Mouse (Mus musculus): ENCODE measurements around the gene Mrps15.

Gene Mrps15

GRCm38 (mm10) chr4:126104261-126105075 lies 57.7 kb downstream of the Mrps15 start:
- in situ Hi-C loops (cut with MboI, MseI): no loop called here
